Mouse (Mus musculus) CD8-positive naive resting alpha-beta T cell, adult 2 months (primary cell): ENCODE results near the gene Ggt5.
A peak's percentile ranks its signal among the peaks of the same experiment; 100 is the strongest.

Source experiments
- DNase-seq, 2 experiments: peaks; one replicate each; pipeline ENCODE4 v3.0.0; 2022; ENCODE audit warnings: low read depth in 2 of 2, low spot score in 2 of 2

The Ggt5 gene

DNA sequence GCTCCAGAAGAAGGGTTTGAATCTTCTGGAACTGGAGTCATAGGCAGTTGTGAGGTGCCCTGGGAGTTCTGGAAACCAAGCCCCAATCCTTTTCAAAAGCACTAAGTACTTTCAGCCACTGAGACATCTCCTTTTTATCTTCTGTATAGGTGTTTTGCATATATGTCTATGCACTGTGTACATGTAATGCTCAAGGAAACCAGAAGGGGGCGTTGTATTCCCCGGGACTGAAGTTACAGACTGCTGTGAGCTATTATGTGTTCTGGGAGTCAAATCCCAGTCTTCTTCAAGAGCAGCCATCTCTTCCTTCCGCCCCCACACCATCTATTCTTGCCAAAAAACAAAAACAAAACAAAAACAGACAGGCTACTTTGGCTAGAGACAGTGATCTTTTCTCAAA is 31.7 kb downstream of the Ggt5 start:
- DNase-seq = no peak

DNA sequence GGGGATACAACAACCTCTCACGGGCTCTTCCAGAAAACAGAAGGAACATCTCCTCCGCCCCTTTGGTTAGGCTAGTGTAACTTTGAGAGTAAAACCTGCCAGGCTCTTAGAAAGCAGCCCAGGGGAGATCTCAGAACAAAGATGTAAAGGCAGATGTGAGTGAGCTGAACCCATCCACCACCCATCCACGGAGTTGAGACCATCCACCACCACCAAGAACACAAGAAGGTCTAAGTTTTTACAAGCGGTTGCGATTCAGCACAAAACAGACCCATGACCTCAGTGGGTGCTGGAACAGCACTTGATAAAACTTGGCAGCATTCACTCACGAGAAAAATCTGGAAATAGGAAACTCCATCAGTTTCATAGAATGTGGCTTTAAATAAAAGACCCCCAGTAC is 36.8 kb downstream of the Ggt5 start:
- DNase-seq = no peak

DNA sequence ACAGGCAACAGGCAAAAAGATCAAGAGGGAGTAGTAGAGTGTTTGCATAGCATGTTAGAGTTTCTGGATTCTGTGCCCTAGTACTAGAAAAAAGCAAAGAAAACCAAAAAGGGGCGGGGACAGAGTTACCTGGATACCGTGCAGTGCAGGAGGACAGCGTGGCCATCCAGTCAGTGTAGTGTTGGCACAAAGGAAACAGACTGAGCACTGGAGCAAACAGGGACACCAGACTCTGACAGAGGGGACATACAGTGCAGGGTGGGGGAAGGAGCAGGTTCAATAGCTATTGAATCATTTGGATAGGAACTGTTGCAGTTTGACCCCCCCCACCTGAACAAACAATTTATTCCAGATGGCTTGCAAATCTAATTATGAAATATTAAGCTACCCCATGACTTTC is 37.9 kb downstream of the Ggt5 start:
- DNase-seq = no peak

DNA sequence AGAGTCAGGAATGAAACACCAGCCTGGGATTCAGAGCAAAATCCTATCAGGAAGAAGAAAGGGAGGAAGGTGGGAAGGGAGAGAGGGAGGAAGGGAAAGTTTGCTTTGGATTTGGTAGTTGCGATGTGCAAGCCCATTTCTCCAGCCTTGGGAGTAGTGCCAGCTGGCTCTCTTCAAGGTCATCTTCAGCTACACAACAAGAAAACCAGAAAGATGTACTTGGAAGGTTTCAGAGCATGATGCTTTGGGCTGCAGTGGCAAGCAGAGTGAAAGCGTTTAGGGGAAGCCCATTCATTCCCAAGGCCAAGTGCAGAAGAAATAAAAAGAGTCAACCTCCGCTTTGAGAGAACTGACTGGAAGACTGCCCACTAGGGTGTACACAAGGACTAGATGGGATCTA is 38.4 kb downstream of the Ggt5 start:
- no peak for DNase-seq

DNA sequence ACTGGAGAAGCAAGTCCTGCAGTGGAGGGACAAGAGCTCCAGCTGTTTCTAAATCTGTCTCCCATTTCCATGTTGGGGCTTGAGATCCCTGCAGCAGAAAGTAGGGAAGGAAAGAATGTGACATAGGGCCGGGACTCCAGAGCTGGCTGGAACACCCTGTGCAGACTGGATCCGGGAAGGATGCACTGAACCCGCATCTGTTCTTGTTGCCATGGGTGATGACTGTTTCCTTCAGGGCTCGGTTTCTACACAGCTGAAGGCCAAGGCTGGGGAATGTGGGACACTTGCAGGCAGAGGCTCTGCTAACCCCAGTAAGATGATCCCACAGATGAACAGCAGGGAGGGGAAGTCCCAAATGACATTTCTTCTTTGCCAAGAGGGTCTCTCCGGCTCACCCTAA is 43.5 kb downstream of the Ggt5 start:
- no peak for DNase-seq

DNA sequence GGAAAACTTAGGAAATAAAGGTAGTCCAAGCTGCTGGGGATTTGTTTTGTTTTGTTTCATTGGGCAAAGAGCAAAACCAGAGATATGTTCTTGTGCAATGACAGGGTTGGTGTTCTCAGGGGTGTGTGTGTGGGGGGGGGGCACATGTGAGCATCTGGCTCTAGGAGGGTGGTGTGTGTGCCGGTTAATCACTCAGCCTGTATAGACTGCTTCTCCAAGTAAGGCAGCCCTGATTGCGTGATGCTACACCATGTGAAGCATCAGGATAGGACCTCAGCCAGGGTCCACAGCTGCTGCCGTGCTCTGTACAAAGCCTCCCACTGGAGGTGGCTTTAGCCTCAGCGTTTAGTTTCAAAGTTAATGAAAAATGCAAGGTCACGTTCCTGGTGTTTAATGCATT is 43.9 kb downstream of the Ggt5 start:
- no peak for DNase-seq

DNA sequence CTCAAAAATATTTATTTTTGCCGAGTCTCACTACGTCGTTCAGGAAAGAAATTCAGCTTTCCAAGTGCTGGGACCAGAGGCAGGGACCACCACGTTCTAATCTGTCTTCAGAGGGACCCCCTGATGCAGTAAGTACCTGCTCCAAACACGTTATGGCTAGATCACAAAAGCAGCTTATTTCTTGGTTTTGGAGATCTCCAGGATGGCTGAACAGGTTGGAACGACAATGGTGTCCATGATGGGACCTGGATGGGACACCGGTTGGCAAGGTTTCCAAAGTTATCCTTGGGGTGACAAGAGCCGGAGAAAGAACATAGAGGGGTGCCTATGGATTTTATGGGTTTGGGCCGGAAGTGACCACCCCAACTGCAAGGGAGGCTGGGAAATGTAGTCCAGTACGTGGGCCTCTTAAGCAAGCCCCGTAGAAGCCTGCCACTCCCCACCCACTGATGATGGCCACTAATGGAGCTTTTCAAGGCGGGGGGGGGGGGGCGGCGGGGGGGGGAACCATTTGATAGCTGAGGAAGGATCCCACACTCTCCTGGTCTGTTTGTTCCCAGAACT is 44.5 kb downstream of the Ggt5 start:
- DNase-seq = no peak

DNA sequence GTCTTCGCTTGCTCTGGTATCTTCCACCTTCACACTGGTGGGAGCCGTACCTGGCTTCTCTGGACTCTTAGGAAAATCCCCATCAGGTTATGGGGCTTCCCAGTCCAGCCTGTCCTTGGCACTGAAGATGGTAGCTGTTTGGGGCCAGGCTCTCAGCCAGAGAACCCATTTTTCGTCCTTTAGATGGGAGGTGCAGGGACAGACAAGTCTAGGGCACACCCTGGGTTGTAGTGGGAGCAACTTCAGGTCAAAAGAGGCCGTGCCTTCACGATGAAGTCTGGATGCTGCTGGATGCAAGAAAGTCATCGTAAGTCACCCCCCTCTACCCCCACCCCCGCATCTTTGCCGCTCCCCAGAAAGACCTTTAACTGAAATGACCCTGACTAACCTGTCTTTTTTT is 45.5 kb downstream of the Ggt5 start:
- no peak for DNase-seq

DNA sequence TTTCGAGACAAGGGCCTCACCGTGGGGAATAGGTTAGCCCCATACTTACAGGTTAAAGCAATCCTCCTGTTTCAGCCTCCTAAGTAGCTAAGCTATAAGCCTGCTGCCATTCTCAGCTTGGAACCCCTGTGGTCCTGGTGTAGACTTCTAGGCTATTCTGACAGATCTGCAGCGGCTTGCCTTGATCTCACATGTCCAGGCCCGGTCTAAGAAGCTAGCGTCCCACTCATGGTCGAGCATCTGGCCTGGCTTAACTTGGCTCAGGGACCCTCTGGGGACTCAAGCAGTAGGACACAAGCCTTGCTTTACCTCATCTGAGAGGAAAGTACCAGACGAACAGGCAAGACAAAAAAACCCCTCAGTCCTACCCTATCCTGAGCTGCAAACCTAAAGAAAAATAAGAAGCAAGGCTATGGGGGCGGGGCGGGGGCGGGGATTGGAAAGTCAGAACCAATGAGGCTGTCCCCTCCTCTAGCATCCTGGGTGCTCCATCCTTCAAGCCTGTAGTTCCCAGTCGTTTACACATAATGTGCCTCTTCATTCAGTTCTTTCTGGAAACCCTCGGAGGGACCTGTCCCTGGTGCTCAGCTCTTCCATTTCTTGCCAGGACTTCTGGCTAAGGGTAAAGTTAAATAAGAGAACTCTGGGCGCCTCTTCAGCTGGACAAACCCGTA is 46.0 kb downstream of the Ggt5 start:
- no peak for DNase-seq

DNA sequence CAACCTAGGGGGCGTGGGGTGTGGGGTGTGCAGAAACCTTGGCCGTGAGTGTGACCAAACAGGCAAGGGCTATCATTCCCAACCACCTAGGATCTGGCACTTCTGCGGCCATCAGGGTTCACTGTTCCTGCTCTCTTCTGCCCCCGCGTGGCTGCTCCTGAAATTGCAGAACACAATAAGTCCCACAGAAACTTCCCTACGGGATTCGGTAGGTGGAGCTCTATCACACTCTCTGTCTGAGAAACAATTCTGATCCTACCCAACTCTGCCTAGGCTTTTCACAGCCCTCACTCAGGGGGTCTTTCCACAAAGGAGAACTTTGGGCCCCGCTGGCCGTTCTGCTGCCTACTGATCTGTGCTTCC is 46.5 kb downstream of the Ggt5 start:
- peak; percentile 67 to 71 for DNase-seq

DNA sequence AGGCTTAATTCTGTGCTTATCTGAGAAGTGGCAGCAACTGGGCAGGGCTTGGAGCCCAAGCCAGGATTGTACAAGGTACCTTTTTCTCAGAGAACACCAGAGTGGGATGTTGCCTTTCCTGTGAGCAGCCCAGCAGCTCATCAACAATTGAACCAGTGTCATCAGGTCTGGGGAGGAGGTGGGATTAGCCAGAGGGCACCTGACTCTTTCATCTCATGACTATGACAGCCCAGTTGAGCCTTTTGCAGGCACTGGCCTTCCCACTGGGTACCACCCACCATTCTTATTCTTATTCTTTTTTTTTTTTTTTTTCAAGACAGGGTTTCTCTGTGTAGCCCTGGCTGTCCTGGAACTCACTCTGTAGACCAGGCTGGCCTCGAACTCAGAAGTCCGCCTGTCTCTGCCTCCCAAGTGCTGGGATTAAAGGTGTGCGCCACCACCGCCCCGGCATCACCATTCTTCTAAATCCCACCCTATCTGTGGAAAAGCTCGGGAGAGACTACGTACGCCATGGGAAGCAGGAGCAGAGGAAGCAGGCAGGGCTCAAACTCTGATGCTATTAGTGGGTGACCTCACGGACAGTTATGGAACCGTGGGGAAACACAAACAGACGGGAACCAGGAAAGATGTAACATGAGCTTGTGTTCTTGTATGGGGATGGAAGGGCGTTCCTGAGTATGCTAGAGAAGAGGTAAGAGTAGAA is 47.1 kb downstream of the Ggt5 start:
- DNase-seq = no peak

DNA sequence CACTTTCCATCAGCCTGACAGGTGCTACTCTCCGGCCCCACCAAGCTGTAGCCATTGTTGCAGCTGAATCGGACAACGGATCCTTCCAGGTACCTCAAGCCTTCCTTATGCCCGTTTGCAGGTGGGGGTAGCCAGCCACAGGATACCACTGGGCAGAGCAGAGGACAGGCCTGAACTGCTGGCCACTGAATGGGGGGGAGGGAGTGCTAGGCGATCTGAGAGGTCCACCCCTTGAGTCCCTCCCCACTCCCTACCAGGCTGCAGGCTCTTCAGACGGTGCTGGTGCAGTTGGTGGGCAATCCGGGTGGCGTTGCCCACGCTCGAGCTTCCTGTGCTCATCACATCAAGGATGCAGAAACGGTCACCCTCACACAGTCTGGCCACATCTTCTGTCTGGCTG is 48.6 kb downstream of the Ggt5 start:
- no peak for DNase-seq

DNA sequence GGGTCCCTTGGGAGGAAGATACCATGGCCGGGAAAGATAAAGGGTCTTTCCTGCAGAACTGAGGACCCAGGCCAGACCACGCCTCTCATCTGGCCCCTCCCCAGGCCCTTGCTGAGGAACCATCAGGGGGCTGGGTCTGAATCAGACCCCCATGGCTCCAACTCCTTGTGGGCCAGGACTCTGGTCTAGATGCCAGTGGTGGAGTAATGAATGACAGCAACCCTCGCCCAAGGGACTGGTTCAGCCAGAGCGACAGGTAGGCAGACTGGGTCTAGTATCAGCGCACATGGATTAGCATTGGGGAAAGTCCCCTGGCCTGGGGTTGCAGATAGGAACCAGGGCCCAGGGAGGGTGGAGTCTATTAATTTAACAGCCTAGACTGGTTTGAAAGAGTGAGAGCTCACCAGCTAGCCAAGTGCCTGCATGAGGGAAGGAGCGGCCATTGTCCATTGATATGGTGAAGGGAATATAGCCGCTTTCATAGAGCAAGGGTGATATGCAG is 52.6 kb downstream of the Ggt5 start:
- no peak for DNase-seq

DNA sequence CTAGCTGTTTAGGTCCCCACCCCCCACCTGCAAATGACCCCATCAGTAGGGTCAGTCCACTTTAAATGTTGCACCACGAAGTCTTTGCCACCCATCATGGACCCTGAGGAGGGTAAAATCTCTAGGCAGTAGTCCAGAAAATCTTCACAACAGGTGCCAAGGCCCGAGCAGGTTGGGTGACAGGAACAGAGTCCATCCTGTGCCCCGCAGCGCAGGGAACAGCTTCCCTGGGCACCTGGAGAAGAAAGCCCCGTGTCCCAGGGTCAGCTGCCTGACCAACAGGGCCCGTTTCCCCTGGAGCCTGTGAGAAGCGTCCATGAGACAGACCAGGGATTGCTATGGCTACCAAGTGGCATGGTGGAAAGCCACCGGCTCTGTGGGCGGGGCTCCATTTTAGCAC is 53.3 kb downstream of the Ggt5 start:
- DNase-seq = no peak

DNA sequence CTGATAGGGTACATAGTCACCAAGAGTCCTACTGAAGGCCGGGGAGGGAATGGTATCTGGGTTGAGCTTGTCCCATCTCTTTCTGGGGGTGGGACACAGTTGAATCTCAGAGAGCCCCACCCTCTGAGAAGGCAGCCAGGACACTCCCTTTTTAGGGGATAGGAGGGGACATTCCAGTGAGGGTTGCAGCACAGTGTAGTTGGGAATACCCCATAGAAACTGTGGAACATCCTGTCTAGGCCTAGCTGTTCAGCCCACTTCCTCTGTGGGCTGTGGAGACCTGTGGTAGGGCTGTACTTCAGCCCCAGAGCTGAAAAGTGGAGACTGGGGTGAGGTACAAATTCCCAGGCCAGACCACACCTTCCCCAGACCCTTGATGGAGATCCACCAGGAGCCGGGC is 53.8 kb downstream of the Ggt5 start:
- no peak for DNase-seq

DNA sequence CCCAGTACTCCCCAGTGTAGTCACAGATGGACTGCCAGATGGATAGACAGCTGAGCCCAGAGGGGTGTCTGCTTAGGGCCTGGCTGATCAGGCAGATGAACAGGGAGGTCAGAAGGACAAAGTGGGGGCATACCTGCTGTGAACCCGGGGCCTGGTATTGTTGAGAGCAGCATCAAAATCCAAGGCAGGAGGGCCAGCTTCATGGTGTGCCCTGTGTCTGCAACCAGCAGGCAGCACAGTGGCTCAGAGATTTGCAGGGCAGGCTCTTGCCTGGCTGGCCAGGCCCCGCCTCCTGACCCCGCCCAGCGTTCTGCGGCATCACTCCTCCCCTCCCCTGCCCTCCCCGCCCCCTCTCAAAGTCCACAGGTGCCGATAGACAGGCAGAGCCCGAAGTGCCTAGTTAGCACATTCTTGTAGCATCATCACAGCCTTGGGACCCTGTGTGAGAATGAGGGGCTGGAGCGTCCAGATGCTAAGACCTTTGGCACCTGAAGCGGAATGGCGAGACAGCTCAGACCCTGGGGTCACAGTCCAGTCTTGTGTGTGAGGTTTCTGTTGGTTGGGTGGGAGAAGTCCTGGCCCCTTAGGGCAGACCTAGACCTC is 54.7 kb downstream of the Ggt5 start, which contains the start of gene Susd2:
TSS of gene Susd2 (minus strand) at position 268 of the 603 bp plus-strand sequence.
- DNase-seq = peak in 1 of 2 experiments; percentile 14

DNA sequence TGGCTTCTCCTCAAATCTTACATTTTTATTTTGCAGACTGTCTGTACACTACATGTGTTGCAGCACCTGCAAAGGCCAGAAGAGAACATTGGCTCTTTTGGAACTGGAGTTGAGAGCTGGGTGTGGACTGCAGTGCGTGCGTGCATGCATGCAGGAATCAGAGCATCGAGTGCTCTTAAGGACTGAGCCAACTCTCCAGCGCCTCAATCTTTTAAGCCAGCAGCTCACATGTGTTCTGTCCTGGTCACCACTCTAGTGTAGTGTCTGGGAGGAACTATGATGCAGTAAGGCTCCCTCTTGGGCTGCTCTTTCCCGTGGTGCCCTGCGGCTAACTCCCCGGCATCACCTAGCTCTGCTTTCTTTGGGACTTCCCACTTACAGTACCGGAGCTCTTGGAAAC is 56.5 kb downstream of the Ggt5 start:
- no peak for DNase-seq

DNA sequence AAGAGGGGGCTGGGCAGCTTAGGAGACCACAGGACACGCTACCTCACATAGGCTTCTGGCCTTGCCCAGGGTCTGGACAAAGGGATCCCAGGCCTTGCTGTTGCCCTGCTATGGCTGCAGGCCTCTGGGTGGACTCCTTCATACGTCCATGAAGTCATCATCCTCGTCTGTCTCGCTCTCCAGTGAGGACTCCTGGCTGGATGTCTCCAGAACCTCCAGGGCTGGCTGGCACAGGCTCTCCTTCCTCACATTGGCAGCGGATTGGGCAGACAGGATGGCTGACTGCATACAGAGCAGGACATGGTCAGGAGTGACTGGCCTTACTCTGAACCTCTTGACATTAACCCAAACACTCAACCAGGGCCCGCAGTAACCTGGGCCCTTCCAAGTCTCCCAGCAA is 57.3 kb downstream of the Ggt5 start:
- no peak for DNase-seq

DNA sequence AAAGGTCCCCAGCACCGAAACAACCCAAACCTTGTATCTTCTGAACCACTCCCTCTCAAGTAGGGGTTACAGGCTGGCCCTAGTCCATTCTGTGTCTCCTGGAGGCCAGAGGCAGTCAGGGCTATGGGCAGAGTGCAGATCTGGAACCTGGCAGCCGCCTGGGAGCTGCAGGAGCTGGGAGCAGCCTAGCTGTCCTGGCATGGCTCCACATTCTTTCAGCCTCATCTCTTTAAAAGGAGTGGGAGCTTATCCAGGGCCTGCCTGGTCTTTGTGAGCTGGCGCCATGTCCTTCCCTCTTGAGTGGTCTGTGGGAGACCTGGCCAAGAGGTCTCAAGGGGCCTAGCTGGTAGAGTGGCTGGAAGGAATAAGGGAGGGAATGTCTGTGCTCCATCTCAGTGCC is 58.2 kb downstream of the Ggt5 start:
- DNase-seq = no peak

DNA sequence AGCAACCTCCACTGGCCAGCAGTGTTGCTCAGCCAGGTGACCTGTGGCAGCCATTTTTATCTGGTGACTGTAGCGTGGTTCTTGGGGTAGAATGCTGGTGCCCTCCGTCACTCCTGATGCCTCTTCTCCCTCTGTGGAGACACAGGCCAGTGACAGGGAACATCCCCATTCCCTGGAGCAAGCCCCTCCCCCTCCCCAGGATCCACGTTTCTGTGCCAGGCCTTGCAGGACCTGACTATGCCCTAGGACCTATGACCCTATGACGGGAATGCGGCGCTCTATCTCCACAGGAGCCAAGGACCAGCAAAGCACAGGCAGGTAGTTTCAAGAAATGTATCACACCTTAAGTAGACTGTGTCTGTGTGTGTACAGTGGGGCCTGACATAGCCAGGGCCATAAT is 59.0 kb downstream of the Ggt5 start:
- DNase-seq = no peak

DNA sequence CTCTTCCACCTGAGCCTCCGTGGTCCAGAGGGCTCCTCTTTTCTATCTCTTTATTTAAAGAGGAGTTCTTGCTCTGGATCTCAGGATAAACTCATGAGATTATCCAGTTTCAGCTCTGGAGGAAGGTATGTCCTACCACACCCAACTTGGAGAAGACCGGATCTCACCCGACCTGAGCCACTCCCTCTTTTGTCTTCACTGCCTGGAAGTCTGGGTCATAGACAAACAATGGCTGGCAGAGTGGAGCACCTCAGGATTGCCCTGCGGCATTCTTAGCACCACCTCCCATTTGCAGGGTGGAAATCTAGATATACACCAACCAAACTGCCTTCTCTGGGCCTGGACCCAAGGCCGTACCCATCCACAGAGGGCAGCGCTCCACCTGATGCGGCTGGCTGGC is 59.9 kb downstream of the Ggt5 start:
- no peak for DNase-seq

DNA sequence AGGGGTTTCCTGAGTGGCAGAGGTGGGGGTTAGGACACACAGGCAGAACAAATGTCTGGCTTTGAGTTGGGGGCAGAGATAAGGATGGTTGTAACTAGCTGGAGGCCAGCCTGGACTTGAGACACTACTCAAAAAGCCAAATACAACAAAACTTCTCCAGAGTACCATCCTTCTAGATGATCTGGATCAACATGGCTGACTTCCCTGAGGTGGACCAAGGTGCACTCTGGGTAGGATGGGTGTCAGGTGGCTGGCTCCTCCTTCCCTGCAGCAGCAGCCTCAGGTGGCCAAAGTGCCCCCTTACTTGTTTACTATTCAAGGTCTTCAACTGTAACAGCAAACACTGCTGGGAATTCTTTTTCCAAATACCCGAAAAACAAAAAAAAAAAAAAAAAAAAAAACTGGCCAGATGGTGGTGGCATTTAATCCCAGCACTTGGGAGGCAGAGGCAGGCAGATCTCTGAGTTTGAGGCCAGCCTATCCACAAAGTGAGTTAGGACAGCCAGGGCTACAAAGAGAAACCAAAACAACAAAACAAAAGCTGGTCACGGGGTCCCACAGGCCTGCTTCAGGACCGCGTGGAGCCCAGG is 60.4 kb downstream of the Ggt5 start:
- DNase-seq = no peak
